Mouse (Mus musculus): Measurements from ENCODE around the gene Ccdc157.

DNA sequence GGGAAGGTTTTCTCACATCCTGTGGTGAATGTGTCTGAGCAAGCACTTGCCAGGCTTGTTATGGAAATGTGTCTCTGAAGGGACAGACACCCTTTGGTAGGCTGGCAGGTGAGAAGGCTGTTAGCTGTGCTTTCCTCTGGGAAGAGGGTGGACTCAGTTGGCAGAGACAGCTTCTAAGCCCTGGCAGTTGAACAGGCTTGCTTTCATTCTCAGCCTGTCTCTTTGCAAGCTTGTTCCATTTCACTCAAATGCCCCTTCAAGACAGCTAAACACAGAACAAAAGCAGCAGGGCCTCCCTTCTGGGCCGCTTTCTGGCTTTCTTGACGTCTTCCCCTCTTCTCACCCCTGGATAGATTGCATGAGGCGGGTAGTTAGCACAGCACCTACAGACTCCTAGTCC, 60.6 kb downstream of the Ccdc157 start:
- no peak for TF ChIP-seq CTCF (IDR thresholded peaks at IDR 0.05; ENCODE audit: low read depth)
- no peak for TF ChIP-seq EP300 (IDR thresholded peaks at IDR 0.05; ENCODE audit: low read depth)

All from liver, embryonic 14.5 days (tissue).